Mouse (Mus musculus) liver, adult 2 months (tissue): ENCODE results near the gene Golt1a.

Experiments
- CTCF ChIP-seq: fragments of 200-500 bp; IDR thresholded peaks from 2 replicates; pipeline ENCODE4 v1.5.1; 2011; ENCODE audit warnings: low read depth, low read length, control low read depth
- POLR2A ChIP-seq: fragments of 200-500 bp; IDR thresholded peaks from 2 replicates; pipeline ENCODE4 v1.6.1; 2011; ENCODE audit warnings: low read length, control low read depth; ENCODE audit not compliant: insufficient read depth; ENCODE audit errors: extremely low read depth

DNA sequence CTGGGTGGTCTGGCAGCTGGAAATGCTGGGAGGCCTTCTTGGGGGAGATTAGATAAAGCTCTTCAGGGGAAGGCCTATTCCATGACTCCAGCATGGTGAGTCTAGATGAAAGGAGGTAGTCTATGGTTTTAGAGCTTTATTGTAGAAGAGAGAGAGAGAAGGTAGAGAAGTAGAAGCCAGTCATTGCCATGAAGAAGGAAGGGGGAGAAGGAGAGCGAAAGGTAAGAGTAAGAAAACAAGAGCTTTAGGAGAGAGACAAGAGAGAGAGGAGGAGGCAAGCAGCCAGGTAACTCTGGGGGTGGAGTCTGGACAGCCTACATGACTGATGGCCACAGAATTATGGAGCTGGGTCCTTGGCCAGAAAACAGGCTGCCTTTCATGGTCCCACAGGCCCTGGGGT is 40.6 kb downstream of the Golt1a start, which contains the start of gene Ren1:
- TF ChIP-seq CTCF (no peak), POLR2A (no peak)
